Mouse (Mus musculus) heart, postnatal 0 days (tissue): ENCODE measurements around the gene Plau.

Experiments
- CTCF ChIP-seq: IDR thresholded peaks from 2 replicates; pipeline ENCODE4 v1.5.1; 2016; ENCODE audit warnings: antibody characterized with exemption, control low read depth, low read depth
- EP300 ChIP-seq: IDR thresholded peaks from 2 replicates; pipeline ENCODE4 v1.6.1; 2016; ENCODE audit warnings: antibody characterized with exemption, low read depth

DNA sequence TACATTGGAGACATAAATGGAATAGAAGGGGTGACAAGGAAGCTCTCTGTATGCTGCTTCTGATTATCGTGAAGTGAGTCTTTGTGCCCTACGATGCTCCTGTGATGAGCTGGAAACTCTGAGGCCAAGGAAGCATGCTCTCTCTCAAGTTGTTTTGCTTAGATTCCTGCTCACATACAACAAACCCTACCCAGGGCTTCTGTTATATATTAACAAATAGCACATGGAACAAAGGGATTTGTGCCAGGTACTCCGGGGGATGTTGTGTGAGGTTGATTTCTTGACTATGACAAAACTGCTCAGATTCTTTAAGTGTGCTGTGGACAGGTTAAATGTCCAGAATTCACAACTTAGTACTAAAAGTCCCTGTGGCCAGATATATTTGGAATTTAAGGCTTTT is 33.6 kb downstream of the Plau start:
- TF ChIP-seq CTCF: no peak
- TF ChIP-seq EP300: no peak
